Mouse (Mus musculus) ES-E14 (cell line): ENCODE results near the gene Soat2. TPM values are rescaled to one million over a fixed set of nuclear protein-coding genes. Genes with fewer than 3 reads are reported as not detected.

Source experiments
- DNase-seq: peaks from one replicate; pipeline ENCODE4 v3.0.0-alpha.2; 2013; ENCODE audit warnings: low read depth, low spot score
- H3K27ac ChIP-seq: 2 replicates; pipeline ENCODE4 v1.5.1; 2012; ENCODE audit warnings: low read depth, mild to moderate bottlenecking, low read length, moderate library complexity, mixed read lengths; ENCODE audit not compliant: poor library complexity, insufficient read depth, severe bottlenecking
- H3K36me3 ChIP-seq: 2 replicates; pipeline ENCODE4 v1.6.1; 2012; ENCODE audit warnings: mild to moderate bottlenecking, low read length, moderate library complexity, mixed read lengths; ENCODE audit not compliant: control insufficient read depth, poor library complexity, insufficient read depth, severe bottlenecking
- H3K4me1 ChIP-seq, 2 experiments: fragments of 150-350 bp in 1 of 2; sonication (generic) in 1 of 2; 2 replicates each; pipeline ENCODE4 v1.6.1; 2012; ENCODE audit warnings: low read length in 2 of 2, mild to moderate bottlenecking in 1 of 2, mixed read lengths in 1 of 2; ENCODE audit not compliant: control insufficient read depth in 2 of 2, insufficient read depth in 2 of 2, poor library complexity in 1 of 2
- H3K4me3 ChIP-seq, 2 experiments: fragments of 150-350 bp in 1 of 2; sonication (generic) in 1 of 2; 2 replicates each; pipeline ENCODE4 v1.5.1; 2012; ENCODE audit warnings: low read length in 2 of 2, low read depth in 1 of 2, mild to moderate bottlenecking in 1 of 2, mixed read lengths in 1 of 2; ENCODE audit not compliant: insufficient read depth in 1 of 2, poor library complexity in 1 of 2, severe bottlenecking in 1 of 2
- H3K9ac ChIP-seq: 2 replicates; pipeline ENCODE4 v1.6.1; 2012; ENCODE audit warnings: low read depth, mild to moderate bottlenecking, low read length, mixed read lengths; ENCODE audit not compliant: poor library complexity, insufficient read depth, severe bottlenecking
- H3K9me3 ChIP-seq: fragments of 150-350 bp; sonication (generic); 2 replicates; pipeline ENCODE4 v1.6.1; 2012; ENCODE audit warnings: low read depth, mild to moderate bottlenecking, low read length; ENCODE audit not compliant: control insufficient read depth, insufficient read depth
- CHD2 ChIP-seq: IDR thresholded peaks from 2 replicates; pipeline ENCODE4 v1.6.1; 2014; ENCODE audit warnings: mild to moderate bottlenecking, low read depth, low read length, inconsistent platforms
- HCFC1 ChIP-seq: IDR thresholded peaks from 2 replicates; pipeline ENCODE4 v1.6.1; 2012; ENCODE audit warnings: low read length, inconsistent platforms, borderline replicate concordance; ENCODE audit not compliant: insufficient read depth
- MAFK ChIP-seq: IDR thresholded peaks from 2 replicates; pipeline ENCODE4 v1.6.1; 2014; ENCODE audit warnings: mild to moderate bottlenecking, low read depth, low read length, inconsistent platforms; ENCODE audit not compliant: insufficient read depth
- ZC3H11A ChIP-seq: IDR thresholded peaks from 2 replicates; pipeline ENCODE4 v1.6.1; 2012; ENCODE audit warnings: low read depth, mild to moderate bottlenecking, inconsistent platforms, low read length, borderline replicate concordance
- ZNF384 ChIP-seq: IDR thresholded peaks from 2 replicates; pipeline ENCODE4 v1.6.1; 2012; ENCODE audit warnings: low read depth, low read length, inconsistent platforms
- in situ Hi-C, 2 experiments: fragments of 600-800 bp; cut with MboI; formaldehyde crosslinking; loops; one replicate each; pipeline ENCODE4 v1.15.1; 2025; ENCODE audit warnings: low sequenced_read_pairs in 2 of 2, inconsistent platforms in 1 of 2; ENCODE audit not compliant: unreplicated experiment in 2 of 2
- total RNA-seq: library from RNA; depleted of rRNA; stranded (reverse); fragments of 300-350 nt; gene quantifications from 2 replicates; pipeline ENCODE4 v1.2.3, GENCODE M21; 2012

The Soat2 gene
- total RNA-seq, 1 experiment, result 5.3 TPM

- TF ChIP-seq CHD2, result no peak
- TF ChIP-seq ZNF384, result no peak
- no peak for TF ChIP-seq MAFK
- no peak for TF ChIP-seq ZC3H11A
- no peak for TF ChIP-seq HCFC1
- Histone ChIP-seq H3K27ac (no peak overlapping the region), H3K4me1 (no peaks in the 10 kb centered on the region; a peak in 1 of 4 replicates), H3K36me3 (peaks cover 28% of the 10 kb centered on the region; the same call in 1 of the 2 replicates), H3K9me3 (no peaks in the 10 kb centered on the region), H3K9ac (no peak overlapping the region), H3K4me3 (no peak overlapping the region)
- no peak for DNase-seq
- in situ Hi-C loops, result no loop called here
Observed at GRCm38 (mm10) chr15:102117461-102118443, 32.6 kb upstream of the Soat2 start.

GRCm38 (mm10) chr15:102118591-102118990, 31.7 kb upstream of the Soat2 start:
- Histone ChIP-seq H3K27ac (no peak overlapping the region), H3K36me3 (peaks cover 28% of the 10 kb centered on the region; the same call in 1 of the 2 replicates), H3K4me1 (no peaks in the 10 kb centered on the region; a peak in 1 of 4 replicates), H3K9me3 (no peaks in the 10 kb centered on the region), H3K9ac (no peak overlapping the region), H3K4me3 (no peak overlapping the region)
- in situ Hi-C loops, result no loop called here
- TF ChIP-seq CHD2, result no peak
- no peak for TF ChIP-seq MAFK
- no peak for TF ChIP-seq HCFC1
- no peak for TF ChIP-seq ZNF384
- TF ChIP-seq ZC3H11A, result no peak
- DNase-seq, result no peak

- in situ Hi-C loops, result no loop called here
- no peak for TF ChIP-seq MAFK
- TF ChIP-seq HCFC1, result no peak
- TF ChIP-seq ZC3H11A, result no peak
- no peak for TF ChIP-seq ZNF384
- TF ChIP-seq CHD2, result no peak
- no peak for DNase-seq
- no peak overlapping the region for H3K27ac ChIP-seq
- H3K36me3 ChIP-seq, result peaks cover 28% of the 10 kb centered on the region; the same call in 1 of the 2 replicates
- no peaks in the 10 kb centered on the region; a peak in 1 of 4 replicates for H3K4me1 ChIP-seq
- H3K9ac ChIP-seq, result no peak overlapping the region
- no peaks in the 10 kb centered on the region for H3K9me3 ChIP-seq
- H3K4me3 ChIP-seq, result no peak overlapping the region
Observed at GRCm38 (mm10) chr15:102119121-102119830, 31.1 kb upstream of the Soat2 start.

DNA sequence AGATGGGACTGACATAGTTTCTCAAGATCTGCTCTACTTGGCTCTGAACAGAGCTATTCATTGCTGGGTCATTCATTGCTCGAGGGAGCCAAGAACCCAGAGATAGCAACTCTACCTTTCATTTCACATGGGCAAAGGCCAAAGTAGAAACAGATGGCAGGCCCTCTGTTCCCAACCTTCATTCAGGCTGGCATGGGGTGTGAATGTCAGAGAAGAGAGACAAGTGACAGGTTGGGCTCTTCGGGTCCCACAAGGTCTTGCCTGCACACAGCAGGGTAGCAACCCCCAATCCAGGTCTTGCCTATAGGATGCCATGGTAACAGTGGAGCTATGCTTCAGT, 30.5 kb upstream of the Soat2 start:
- in situ Hi-C loops, result no loop called here
- H3K4me1 ChIP-seq, result no peaks in the 10 kb centered on the region; a peak in 1 of 4 replicates
- no peaks in the 10 kb centered on the region for H3K9me3 ChIP-seq
- no peak overlapping the region for H3K4me3 ChIP-seq
- H3K36me3 ChIP-seq, result peaks cover 33% of the 10 kb centered on the region; the same call in 1 of the 2 replicates
- TF ChIP-seq HCFC1 (no peak), ZC3H11A (no peak), CHD2 (no peak), MAFK (no peak), ZNF384 (no peak)
- DNase-seq, result no peak
- H3K9ac ChIP-seq, result no peak overlapping the region
- H3K27ac ChIP-seq, result no peak overlapping the region
